Mouse (Mus musculus): ENCODE measurements around the gene Zfp286.

The Zfp286 gene

GRCm38 (mm10) chr11:62788935-62789616, at the start of gene Zfp286:
Zfp286 (minus strand) TSS chr11:62789462.
- peak; percentile 98 for DNase-seq (ENCODE audit: low read depth, low spot score)

GRCm38 (mm10) chr11:62831906-62832305, 42.6 kb upstream of the Zfp286 start:
- no peak for DNase-seq (ENCODE audit: low read depth, low spot score)

GRCm38 (mm10) chr11:62830387-62830786, 41.1 kb upstream of the Zfp286 start:
- DNase-seq (ENCODE audit: low read depth, low spot score): no peak

- DNase-seq (ENCODE audit: low read depth, low spot score): no peak
Measured at GRCm38 (mm10) chr11:62827911-62828310, 38.6 kb upstream of the Zfp286 start.

- no peak for DNase-seq (ENCODE audit: low read depth, low spot score)
Measured at GRCm38 (mm10) chr11:62827135-62827534, 37.9 kb upstream of the Zfp286 start.

GRCm38 (mm10) chr11:62826106-62826733, 37.0 kb upstream of the Zfp286 start:
- no peak for DNase-seq (ENCODE audit: low read depth, low spot score)

GRCm38 (mm10) chr11:62825222-62826105, 36.2 kb upstream of the Zfp286 start:
- no peak for DNase-seq (ENCODE audit: low read depth, low spot score)

- peak; percentile 30 for DNase-seq (ENCODE audit: low read depth, low spot score)
Measured at GRCm38 (mm10) chr11:62824211-62824610, 34.9 kb upstream of the Zfp286 start.

GRCm38 (mm10) chr11:62821893-62822292, 32.6 kb upstream of the Zfp286 start:
- DNase-seq (ENCODE audit: low read depth, low spot score): peak; percentile 62

GRCm38 (mm10) chr11:62820661-62821437, 31.6 kb upstream of the Zfp286 start:
- peak; percentile 34 for DNase-seq (ENCODE audit: low read depth, low spot score)

- DNase-seq (ENCODE audit: low read depth, low spot score): peak; percentile 92
Measured at GRCm38 (mm10) chr11:62820059-62820541, 30.8 kb upstream of the Zfp286 start, which contains the start of gene Trim16. Trim16 (plus strand) TSS chr11:62820231.

- no peak for DNase-seq (ENCODE audit: low read depth, low spot score)
Measured at GRCm38 (mm10) chr11:62819059-62819686, 29.9 kb upstream of the Zfp286 start.

- DNase-seq (ENCODE audit: low read depth, low spot score): no peak
Measured at GRCm38 (mm10) chr11:62816591-62816990, 27.3 kb upstream of the Zfp286 start.

GRCm38 (mm10) chr11:62815438-62815837, 26.2 kb upstream of the Zfp286 start:
- no peak for DNase-seq (ENCODE audit: low read depth, low spot score)

- no peak for DNase-seq (ENCODE audit: low read depth, low spot score)
Measured at GRCm38 (mm10) chr11:62814625-62815024, 25.4 kb upstream of the Zfp286 start.

- no peak for DNase-seq (ENCODE audit: low read depth, low spot score)
Measured at GRCm38 (mm10) chr11:62813970-62814624, 24.8 kb upstream of the Zfp286 start.

- no peak for DNase-seq (ENCODE audit: low read depth, low spot score)
Measured at GRCm38 (mm10) chr11:62813497-62813896, 24.2 kb upstream of the Zfp286 start.

GRCm38 (mm10) chr11:62812268-62812667, 23.0 kb upstream of the Zfp286 start:
- DNase-seq (ENCODE audit: low read depth, low spot score): no peak

- no peak for DNase-seq (ENCODE audit: low read depth, low spot score)
Measured at GRCm38 (mm10) chr11:62809201-62809600, 19.9 kb upstream of the Zfp286 start.

GRCm38 (mm10) chr11:62807965-62808364, 18.7 kb upstream of the Zfp286 start:
- no peak for DNase-seq (ENCODE audit: low read depth, low spot score)

Measured in ZHBTc4 (cell line).